Mouse (Mus musculus): ENCODE measurements around the gene 4931409K22Rik. TPM values are rescaled to one million over a fixed set of nuclear protein-coding genes. Genes with fewer than 3 reads are reported as not detected.

Gene 4931409K22Rik
- total and polyA plus RNA-seq, 3 experiments = not detected

GRCm38 (mm10) chr5:24604080-24604655 is 47.6 kb upstream of the 4931409K22Rik start:
- in situ Hi-C loops (cut with MboI; ENCODE audit: low pct_ligation_motif_present, low pct_unique_long_range_greater_than_20kb, low sequenced_read_pairs) = no loop called here
- Histone ChIP-seq H3K27ac (ENCODE audit: insufficient read depth, low read depth) (no peak overlapping the region), H3K9me3 (replicated peaks; ENCODE audit: low read length) (peaks cover 3% of the 10 kb centered on the region), H3K4me1 (ENCODE audit: control insufficient read depth in 1 of 2, insufficient read depth in 2 of 2) (peaks cover 7 to 13% of the 10 kb centered on the region in 2 experiments; a peak in 3 of 4 replicates), H3K27me3 (replicated peaks) (peaks cover 79% of the 10 kb centered on the region), H3K4me2 (ENCODE audit: insufficient read depth, low read depth, poor library complexity, severe bottlenecking) (no peak overlapping the region), H3K9ac (ENCODE audit: insufficient read depth, low read depth) (no peak overlapping the region), H3K4me3 (replicated peaks in 1 of 3; ENCODE audit: low read depth in 2 of 3, low read length in 2 of 3, poor library complexity in 1 of 3) (no peak overlapping the region), H3K79me2 (replicated peaks; ENCODE audit: control insufficient read depth, extremely low read depth, insufficient read depth, poor library complexity, severe bottlenecking) (no peaks in the 10 kb centered on the region), H3K36me3 (replicated peaks in 1 of 2; ENCODE audit: control insufficient read depth in 1 of 2, insufficient read depth in 1 of 2, low read length in 1 of 2) (no peaks in the 10 kb centered on the region)
- TF ChIP-seq UBTF (IDR thresholded peaks at IDR 0.05; ENCODE audit: low read depth, low read length) (no peak), ZC3H11A (IDR thresholded peaks at IDR 0.05; ENCODE audit: low read depth, low read length) (no peak)
- no peak for DNase-seq (ENCODE audit: extremely low read depth)
- dilution Hi-C loops (cut with MboI; ENCODE audit: extremely low pct_ligation_motif_present, extremely low pct_unique_long_range_greater_than_20kb, low sequenced_read_pairs) = no loop called here

GRCm38 (mm10) chr5:24603431-24604010 is 46.9 kb upstream of the 4931409K22Rik start:
- Histone ChIP-seq H3K36me3 (replicated peaks in 1 of 2; ENCODE audit: control insufficient read depth in 1 of 2, insufficient read depth in 1 of 2, low read length in 1 of 2) (no peaks in the 10 kb centered on the region), H3K9me3 (replicated peaks; ENCODE audit: low read length) (peaks cover 3% of the 10 kb centered on the region), H3K4me3 (replicated peaks in 1 of 3; ENCODE audit: low read depth in 2 of 3, low read length in 2 of 3, poor library complexity in 1 of 3) (no peak overlapping the region), H3K9ac (ENCODE audit: insufficient read depth, low read depth) (no peak overlapping the region), H3K4me2 (ENCODE audit: insufficient read depth, low read depth, poor library complexity, severe bottlenecking) (no peak overlapping the region), H3K27me3 (replicated peaks) (peaks cover 82% of the 10 kb centered on the region), H3K4me1 (ENCODE audit: control insufficient read depth in 1 of 2, insufficient read depth in 2 of 2) (peaks cover 7 to 11% of the 10 kb centered on the region in 2 experiments; a peak in 3 of 4 replicates), H3K79me2 (replicated peaks; ENCODE audit: control insufficient read depth, extremely low read depth, insufficient read depth, poor library complexity, severe bottlenecking) (no peaks in the 10 kb centered on the region), H3K27ac (ENCODE audit: insufficient read depth, low read depth) (no peak overlapping the region)
- DNase-seq (ENCODE audit: extremely low read depth) = no peak
- TF ChIP-seq USF2 (conservative IDR thresholded peaks at IDR 0.05; ENCODE audit: low read depth, low read length) (no peak), CHD1 (IDR thresholded peaks at IDR 0.05; ENCODE audit: low read depth, low read length) (no peak), HCFC1 (IDR thresholded peaks at IDR 0.05; ENCODE audit: low read depth, low read length) (no peak), USF1 (IDR thresholded peaks at IDR 0.05; ENCODE audit: low read depth, low read length) (no peak), ZNF384 (IDR thresholded peaks at IDR 0.05; ENCODE audit: low read depth, low read length) (no peak), CHD2 (IDR thresholded peaks at IDR 0.05; ENCODE audit: low read length) (no peak)
- dilution Hi-C loops (cut with MboI; ENCODE audit: extremely low pct_ligation_motif_present, extremely low pct_unique_long_range_greater_than_20kb, low sequenced_read_pairs) = no loop called here
- in situ Hi-C loops (cut with MboI; ENCODE audit: low pct_ligation_motif_present, low pct_unique_long_range_greater_than_20kb, low sequenced_read_pairs) = no loop called here

- no peak overlapping the region for H3K4me2 ChIP-seq (ENCODE audit: insufficient read depth, low read depth, poor library complexity, severe bottlenecking)
- in situ Hi-C loops (cut with MboI; ENCODE audit: low pct_ligation_motif_present, low pct_unique_long_range_greater_than_20kb, low sequenced_read_pairs) = no loop called here
These were observed 46.2 kb upstream of the 4931409K22Rik start for GRCm38 (mm10) chr5:24602751-24603343.

More at GRCm38 (mm10) chr5:24602751-24603343, 46.2 kb upstream of the 4931409K22Rik start:
- H3K9ac ChIP-seq (ENCODE audit: insufficient read depth, low read depth) = no peak overlapping the region
- peaks cover 7 to 11% of the 10 kb centered on the region in 2 experiments; a peak in 3 of 4 replicates for H3K4me1 ChIP-seq (ENCODE audit: control insufficient read depth in 1 of 2, insufficient read depth in 2 of 2)
- no peak for DNase-seq (ENCODE audit: extremely low read depth)
- peaks cover 89% of the 10 kb centered on the region for H3K27me3 ChIP-seq (replicated peaks)
- no peak overlapping the region for H3K27ac ChIP-seq (ENCODE audit: insufficient read depth, low read depth)
- H3K4me3 ChIP-seq (replicated peaks in 1 of 3; ENCODE audit: low read depth in 2 of 3, low read length in 2 of 3, poor library complexity in 1 of 3) = no peak overlapping the region
- peaks cover 3% of the 10 kb centered on the region for H3K9me3 ChIP-seq (replicated peaks; ENCODE audit: low read length)
- dilution Hi-C loops (cut with MboI; ENCODE audit: extremely low pct_ligation_motif_present, extremely low pct_unique_long_range_greater_than_20kb, low sequenced_read_pairs) = no loop called here
- no peak for TF ChIP-seq SIN3A (IDR thresholded peaks at IDR 0.05; ENCODE audit: low read length)
- TF ChIP-seq ETS1 (conservative IDR thresholded peaks at IDR 0.05; ENCODE audit: low read depth, low read length) = no peak
- TF ChIP-seq ZMIZ1 (IDR thresholded peaks at IDR 0.05; ENCODE audit: low read depth, low read length) = no peak
- TF ChIP-seq CHD1 (IDR thresholded peaks at IDR 0.05; ENCODE audit: low read depth, low read length) = no peak
- TF ChIP-seq RAD21 (IDR thresholded peaks at IDR 0.05; ENCODE audit: low read depth, low read length) = no peak
- TF ChIP-seq PAX5 (IDR thresholded peaks at IDR 0.05; ENCODE audit: low read length) = no peak
- TF ChIP-seq ELF1 (IDR thresholded peaks at IDR 0.05; ENCODE audit: low read depth, low read length) = no peak
- no peak for TF ChIP-seq MEF2A (IDR thresholded peaks at IDR 0.05; ENCODE audit: borderline replicate concordance, low read depth, low read length)
- TF ChIP-seq MXI1 (IDR thresholded peaks at IDR 0.05; ENCODE audit: low read depth, low read length) = no peak
- no peak for TF ChIP-seq USF1 (IDR thresholded peaks at IDR 0.05; ENCODE audit: low read depth, low read length)
- TF ChIP-seq NRF1 (IDR thresholded peaks at IDR 0.05; ENCODE audit: low read depth, low read length) = no peak
- no peak for TF ChIP-seq POLR2AphosphoS2 (IDR thresholded peaks at IDR 0.05; ENCODE audit: low read depth, low read length)
- no peaks in the 10 kb centered on the region for H3K79me2 ChIP-seq (replicated peaks; ENCODE audit: control insufficient read depth, extremely low read depth, insufficient read depth, poor library complexity, severe bottlenecking)
- H3K36me3 ChIP-seq (replicated peaks in 1 of 2; ENCODE audit: control insufficient read depth in 1 of 2, insufficient read depth in 1 of 2, low read length in 1 of 2) = no peaks in the 10 kb centered on the region

All from CH12.LX (cell line).